Mouse (Mus musculus): ENCODE results near the gene Cerkl.

DNA sequence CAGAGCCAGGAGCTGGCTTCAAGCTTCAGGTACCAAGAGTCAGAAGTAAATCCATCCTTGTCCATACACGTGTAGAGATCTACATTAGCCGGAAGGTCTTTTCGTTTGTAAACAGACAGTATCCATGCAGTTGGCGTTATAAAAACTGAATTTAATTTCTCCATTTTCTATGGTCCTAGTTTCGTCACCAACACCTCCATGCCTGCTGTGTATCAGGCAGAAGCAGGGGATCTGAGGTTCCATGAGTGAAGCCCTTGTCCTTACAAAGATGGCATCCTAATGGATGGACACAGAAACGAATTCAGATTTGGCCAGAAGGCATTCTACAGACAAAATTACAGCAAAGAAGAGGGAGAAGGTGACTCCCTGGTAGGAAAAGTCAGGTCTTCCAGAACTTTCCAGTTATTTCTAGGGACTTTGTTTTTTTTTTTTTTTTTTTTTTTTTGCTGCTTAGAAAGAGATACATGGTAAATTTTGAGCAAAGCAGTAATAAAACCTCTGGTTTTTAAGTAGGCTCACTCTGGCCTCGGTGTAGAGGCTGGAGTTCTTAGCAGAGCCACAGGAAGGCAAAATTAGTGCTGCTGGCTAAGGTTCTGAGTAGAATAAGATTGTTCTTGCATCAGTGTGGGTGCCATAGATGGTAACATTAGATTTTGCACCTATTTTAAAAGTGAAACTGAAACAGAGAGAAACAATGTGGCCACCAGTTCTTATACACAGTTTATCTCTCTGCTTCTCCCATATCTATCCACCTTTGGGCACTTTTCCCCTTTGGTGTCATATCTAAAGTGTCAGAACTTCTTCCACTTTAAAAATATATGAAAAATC, 85.0 kb downstream of the Cerkl start:
- TF ChIP-seq CTCF (IDR thresholded peaks at IDR 0.05; ENCODE audit: insufficient read depth, low read depth, low read length): no peak
- no peak for TF ChIP-seq POLR2A (IDR thresholded peaks at IDR 0.05; ENCODE audit: insufficient read depth, low read depth, low read length)

Data from olfactory bulb, adult 2 months (tissue).